Mouse (Mus musculus) midbrain, embryonic 14.5 days (tissue): ENCODE measurements around the gene Kptn. TPM values are rescaled to one million over a fixed set of nuclear protein-coding genes. Genes with fewer than 3 reads are reported as not detected.

Source experiments
- ATAC-seq: fragments of 200-750 bp; cut with Nextera tagmentation; 2 replicates; pipeline ENCODE4 v1.8.0; 2017; ENCODE audit warnings: moderate number of reproducible peaks, moderate library complexity; ENCODE audit not compliant: low FRiP score, low TSS enrichment
- DNase-seq: peaks from one replicate; pipeline ENCODE4 v3.0.0-alpha.2; 2015
- H3K27ac ChIP-seq: fragments of 300-500 bp; sonication (generic); replicated peaks from 2 replicates; pipeline ENCODE4 v1.5.1; 2014; ENCODE audit warnings: mild to moderate bottlenecking, low read depth, low read length, moderate library complexity
- H3K27me3 ChIP-seq: fragments of 300-500 bp; sonication (generic); 2 replicates; pipeline ENCODE4 v1.6.1; 2014; ENCODE audit warnings: low read length, control low read depth, mixed read lengths; ENCODE audit not compliant: control insufficient read depth, insufficient read depth
- H3K36me3 ChIP-seq: fragments of 300-500 bp; sonication (generic); 2 replicates; pipeline ENCODE4 v1.6.1; 2014; ENCODE audit warnings: low read length, control low read depth; ENCODE audit not compliant: control insufficient read depth, insufficient read depth
- H3K4me1 ChIP-seq: fragments of 300-500 bp; sonication (generic); 2 replicates; pipeline ENCODE4 v1.6.1; 2014; ENCODE audit warnings: mild to moderate bottlenecking, antibody characterized with exemption, low read length, control low read depth; ENCODE audit not compliant: control insufficient read depth, insufficient read depth
- H3K4me2 ChIP-seq: fragments of 300-500 bp; sonication (generic); 2 replicates; pipeline ENCODE4 v1.6.1; 2014; ENCODE audit warnings: mild to moderate bottlenecking, low read length, moderate library complexity
- H3K4me3 ChIP-seq: fragments of 300-500 bp; sonication (generic); replicated peaks from 2 replicates; pipeline ENCODE4 v1.5.1; 2014; ENCODE audit warnings: low read depth, low read length
- H3K9ac ChIP-seq: fragments of 300-500 bp; sonication (generic); replicated peaks from 2 replicates; pipeline ENCODE4 v1.6.1; 2014; ENCODE audit warnings: mild to moderate bottlenecking, low read length, moderate library complexity
- H3K9me3 ChIP-seq: fragments of 300-500 bp; sonication (generic); 2 replicates; pipeline ENCODE4 v1.6.1; 2016; ENCODE audit warnings: low read length, control low read depth, mixed read lengths; ENCODE audit not compliant: control insufficient read depth
- WGBS: fragments of 180-500 bp; shearing (Covaris S2); extraction: QIAGEN DNeasy Blood & Tissue Kit; methylation state at CpG from one replicate; pipeline ENCODE4 v1.1.7; 2014; 5-methylcytosine and 5-hydroxymethylcytosine counted together
- polyA plus RNA-seq: library from polyadenylated mRNA; unstranded; fragments of >200 nt; fragmentation: Nextera tagmentation; extraction: Ambion mirVana; gene quantifications from 2 replicates; pipeline ENCODE4 v1.2.1, GENCODE M21; 2014

Gene Kptn
- polyA plus RNA-seq, 1 experiment from 2014 or later = 33.1 TPM

GRCm38 (mm10) chr7:16158735-16159134 lies 39.0 kb downstream of the Kptn start:
- no peak overlapping the region for H3K27ac ChIP-seq
- no peak; the same call in 1 of the 2 replicates for ATAC-seq
- 0 out of 2 replicates have a peak, but pooled peaks cover 4% of the 10 kb centered on the region for H3K36me3 ChIP-seq
- H3K9ac ChIP-seq = peak overlapping the region; percentile 23; the same call in 1 of the 2 replicates
- no peaks in the 10 kb centered on the region for H3K9me3 ChIP-seq
- H3K27me3 ChIP-seq = peaks cover 8% of the 10 kb centered on the region; the same call in 1 of the 2 replicates
- H3K4me2 ChIP-seq = peak overlapping the region; percentile 43
- 6% methylated on average over 39 of the region's 39 CpGs for WGBS
- DNase-seq = no peak
- H3K4me3 ChIP-seq = peak overlapping the region; percentile 14; the same call in 1 of the 2 replicates
- no peaks in the 10 kb centered on the region for H3K4me1 ChIP-seq

GRCm38 (mm10) chr7:16160702-16161101 lies 41.0 kb downstream of the Kptn start:
- H3K4me1 ChIP-seq = no peaks in the 10 kb centered on the region
- H3K9me3 ChIP-seq = no peaks in the 10 kb centered on the region
- DNase-seq = no peak
- H3K27me3 ChIP-seq = peaks cover 8% of the 10 kb centered on the region; the same call in 1 of the 2 replicates
- WGBS = 69% methylated on average over 3 of the region's 3 CpGs
- no peak overlapping the region for H3K4me3 ChIP-seq
- no peaks in the 10 kb centered on the region for H3K36me3 ChIP-seq
- no peak overlapping the region for H3K27ac ChIP-seq
- H3K4me2 ChIP-seq = no peak overlapping the region
- no peak overlapping the region for H3K9ac ChIP-seq
- no peak for ATAC-seq

DNA sequence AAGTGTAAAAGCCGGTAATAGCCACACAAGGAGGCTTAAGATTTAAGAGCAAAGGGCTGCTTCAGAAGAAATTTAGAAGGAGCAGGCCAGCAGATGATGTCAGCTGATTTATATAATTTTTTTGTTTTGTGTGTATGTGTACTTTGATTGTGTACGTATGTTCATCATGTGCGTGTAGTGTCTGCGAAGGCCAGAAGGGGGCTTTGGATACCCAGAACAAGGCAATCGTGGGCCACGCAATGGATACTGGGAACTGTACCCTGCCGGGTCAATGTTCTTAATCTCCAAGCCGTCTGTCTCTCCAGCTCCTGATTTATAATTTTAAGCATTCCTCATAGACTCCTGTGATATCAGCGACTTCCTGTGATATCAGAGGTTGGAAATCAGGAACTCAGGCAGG lies 41.6 kb downstream of the Kptn start:
- WGBS = 91% methylated on average over 9 of the region's 9 CpGs

GRCm38 (mm10) chr7:16162036-16162435 lies 42.3 kb downstream of the Kptn start:
- Histone ChIP-seq H3K36me3 (no peaks in the 10 kb centered on the region), H3K4me3 (no peak overlapping the region), H3K4me1 (no peaks in the 10 kb centered on the region), H3K9me3 (no peaks in the 10 kb centered on the region), H3K4me2 (no peak overlapping the region), H3K27me3 (peaks cover 8% of the 10 kb centered on the region; the same call in 1 of the 2 replicates), H3K27ac (no peak overlapping the region), H3K9ac (no peak overlapping the region)
- 81% methylated on average over 7 of the region's 7 CpGs for WGBS
- DNase-seq (no peak), ATAC-seq (no peak)

More for the DNA sequence above, 41.6 kb downstream of the Kptn start:
- ATAC-seq = no peak
- Histone ChIP-seq H3K4me3 (no peak overlapping the region), H3K27me3 (peaks cover 8% of the 10 kb centered on the region; the same call in 1 of the 2 replicates), H3K9me3 (no peaks in the 10 kb centered on the region), H3K27ac (no peak overlapping the region), H3K9ac (no peak overlapping the region), H3K4me2 (no peak overlapping the region), H3K4me1 (no peaks in the 10 kb centered on the region), H3K36me3 (no peaks in the 10 kb centered on the region)
- DNase-seq = no peak

DNA sequence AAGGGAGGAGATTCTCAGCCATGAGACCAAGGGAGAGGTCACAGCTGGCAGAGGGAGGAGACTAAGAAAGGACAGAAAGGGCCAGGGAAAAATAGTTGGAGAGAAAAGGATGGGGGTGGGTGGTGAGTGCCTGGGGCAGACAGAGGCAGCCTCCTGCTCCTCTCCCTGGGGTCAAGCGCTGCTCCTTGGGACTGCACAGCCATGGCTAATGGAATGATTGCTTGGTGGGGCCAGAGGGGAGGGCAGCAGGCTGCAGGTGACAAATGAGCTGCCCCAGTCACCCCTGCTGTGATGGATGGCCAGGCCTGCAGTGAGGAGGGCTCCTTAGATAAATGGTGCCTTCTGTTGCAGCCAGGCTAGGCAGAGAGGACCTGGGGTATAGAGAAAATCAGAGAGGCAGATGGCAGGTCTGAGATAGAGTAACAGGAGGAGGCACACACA lies 52.5 kb downstream of the Kptn start:
- no peak overlapping the region for H3K4me2 ChIP-seq

GRCm38 (mm10) chr7:16172586-16173140 lies 53.0 kb downstream of the Kptn start:
- DNase-seq (no peak), ATAC-seq (no peak)
- 17% methylated on average over 1 of the region's 1 CpGs for WGBS
- peak overlapping the region; percentile 26; the same call in 1 of the 2 replicates for H3K9ac ChIP-seq
- H3K9me3 ChIP-seq = 0 out of 2 replicates have a peak, but pooled peaks cover 8% of the 10 kb centered on the region
- peaks cover 32% of the 10 kb centered on the region for H3K4me1 ChIP-seq
- no peak overlapping the region for H3K4me2 ChIP-seq
- H3K27ac ChIP-seq = peak overlapping the region; percentile 55; the same call in 1 of the 2 replicates
- H3K4me3 ChIP-seq = no peak overlapping the region
- peaks cover 4% of the 10 kb centered on the region; the same call in 1 of the 2 replicates for H3K36me3 ChIP-seq
- H3K27me3 ChIP-seq = no peaks in the 10 kb centered on the region

More for the DNA sequence above, 52.5 kb downstream of the Kptn start:
- no peaks in the 10 kb centered on the region for H3K27me3 ChIP-seq
- 0 out of 2 replicates have a peak, but pooled peaks cover 8% of the 10 kb centered on the region for H3K9me3 ChIP-seq
- ATAC-seq (no peak), DNase-seq (no peak)
- peaks cover under 1% of the 10 kb centered on the region; the same call in 1 of the 2 replicates for H3K36me3 ChIP-seq
- H3K4me3 ChIP-seq = no peak overlapping the region
- peak overlapping the region; percentile 26; the same call in 1 of the 2 replicates for H3K27ac ChIP-seq
- 0% methylated on average over 1 of the region's 1 CpGs for WGBS
- peaks cover 32% of the 10 kb centered on the region for H3K4me1 ChIP-seq
- no peak overlapping the region; the same call in 1 of the 2 replicates for H3K9ac ChIP-seq

- Histone ChIP-seq H3K36me3 (peaks cover 9% of the 10 kb centered on the region; the same call in 1 of the 2 replicates), H3K27me3 (no peaks in the 10 kb centered on the region), H3K4me2 (peak overlapping the region; percentile 74; the same call in 1 of the 2 replicates), H3K9ac (0 out of 2 replicates have a peak overlapping the region, but pooled peaks have one; percentile 20), H3K9me3 (0 out of 2 replicates have a peak, but pooled peaks cover 4% of the 10 kb centered on the region), H3K27ac (peak overlapping the region; percentile 86; the same call in 1 of the 2 replicates), H3K4me1 (peaks cover 32% of the 10 kb centered on the region), H3K4me3 (no peak overlapping the region)
- 43% methylated on average over 5 of the region's 5 CpGs for WGBS
- ATAC-seq (no peak), DNase-seq (no peak)
These were observed 53.5 kb downstream of the Kptn start for GRCm38 (mm10) chr7:16173146-16173545.

DNA sequence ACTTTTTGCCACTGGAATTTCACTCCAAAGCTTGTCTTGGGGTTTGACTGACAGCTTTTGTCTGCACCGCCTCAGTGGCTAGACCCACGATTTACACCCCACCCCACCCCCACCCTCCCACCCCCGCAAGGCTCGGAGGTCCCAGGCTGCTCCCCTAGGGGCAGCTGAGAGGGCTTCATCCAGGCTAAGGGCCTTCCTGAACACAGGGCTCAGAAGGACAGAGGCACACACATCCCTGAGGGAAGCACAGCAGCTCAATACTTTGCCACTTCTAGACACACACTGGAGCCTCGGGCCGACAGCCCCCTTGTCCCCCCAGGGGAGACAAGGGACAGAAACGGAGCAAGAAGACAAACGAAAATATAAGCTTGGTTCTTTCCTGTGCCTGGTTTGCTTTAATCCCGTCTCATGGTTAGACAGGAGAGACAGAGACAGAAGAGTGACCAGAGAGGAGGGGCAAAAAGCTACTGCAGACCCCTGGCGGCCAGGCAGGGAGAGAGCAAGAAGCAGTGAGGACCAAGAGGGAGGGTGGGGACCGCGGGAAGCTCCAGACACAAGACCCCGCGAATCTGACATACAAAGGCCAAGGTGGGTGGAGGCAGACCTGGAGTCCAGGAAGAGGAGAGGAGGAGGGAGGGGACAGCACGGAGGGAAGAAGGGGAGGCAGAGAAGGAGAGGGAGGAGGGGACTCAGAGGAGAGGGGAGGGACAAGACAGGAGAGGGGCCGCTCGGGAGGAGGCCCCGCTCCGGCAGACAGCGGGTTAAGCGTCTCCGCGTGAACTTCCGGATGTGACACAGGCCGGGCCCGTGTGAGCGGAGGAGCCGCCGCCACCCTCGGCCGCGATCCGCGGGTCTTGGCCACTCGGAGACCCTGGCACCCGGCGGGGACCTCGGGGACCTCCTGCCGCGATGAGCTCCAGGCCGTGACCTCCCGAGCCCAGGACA lies 55.2 kb downstream of the Kptn start, which contains the start of gene Meis3:
Gene Meis3 (plus strand): TSS at position 494 of the 945 bp plus-strand sequence.
- DNase-seq (peak; percentile 90), ATAC-seq (peak; percentile 87)
- Histone ChIP-seq H3K4me2 (peak within 1 kb of the TSS; percentile 74), H3K4me1 (peaks cover 32% of the 10 kb centered on the region), H3K4me3 (peak within 1 kb of the TSS; percentile 78), H3K9ac (peak within 1 kb of the TSS; percentile 81), H3K36me3 (peaks cover 26% of the 10 kb centered on the region), H3K27ac (peak within 1 kb of the TSS; percentile 86), H3K9me3 (no peaks in the 10 kb centered on the region), H3K27me3 (no peaks in the 10 kb centered on the region)
- WGBS = under 1% methylated on average over 38 of the region's 42 CpGs
